Mouse (Mus musculus) neural tube, embryonic 11.5 days (tissue): ENCODE measurements around the gene Ankdd1a. TPM values are rescaled to one million over a fixed set of nuclear protein-coding genes. Genes with fewer than 3 reads are reported as not detected.

Experiments used
- ATAC-seq: fragments of 200-750 bp; cut with Nextera tagmentation; 2 replicates; pipeline ENCODE4 v1.8.0; 2017; ENCODE audit warnings: moderate number of reproducible peaks, mild to moderate bottlenecking, moderate TSS enrichment, moderate library complexity; ENCODE audit not compliant: insufficient read depth, low FRiP score, low TSS enrichment
- DNase-seq: peaks from one replicate; pipeline ENCODE4 v3.0.0-alpha.2; 2015; ENCODE audit warnings: low spot score
- H3K27ac ChIP-seq: fragments of 300-500 bp; sonication (generic); 2 replicates; pipeline ENCODE4 v1.5.1; 2014; ENCODE audit warnings: low read depth, mild to moderate bottlenecking, low read length
- H3K27me3 ChIP-seq: fragments of 300-500 bp; sonication (generic); 2 replicates; pipeline ENCODE4 v1.6.1; 2014; ENCODE audit warnings: mild to moderate bottlenecking, low read length, mixed read lengths; ENCODE audit not compliant: control insufficient read depth, insufficient read depth
- H3K36me3 ChIP-seq: fragments of 300-500 bp; sonication (generic); 2 replicates; pipeline ENCODE4 v1.6.1; 2014; ENCODE audit warnings: mild to moderate bottlenecking, low read length, moderate library complexity, mixed read lengths; ENCODE audit not compliant: control insufficient read depth, insufficient read depth
- H3K4me1 ChIP-seq: fragments of 300-500 bp; sonication (generic); 2 replicates; pipeline ENCODE4 v1.6.1; 2014; ENCODE audit warnings: low read length, mixed read lengths; ENCODE audit not compliant: control insufficient read depth, insufficient read depth
- H3K4me2 ChIP-seq: fragments of 300-500 bp; sonication (generic); 2 replicates; pipeline ENCODE4 v1.6.1; 2014; ENCODE audit warnings: low read depth, mild to moderate bottlenecking, moderate library complexity
- H3K4me3 ChIP-seq: fragments of 300-500 bp; sonication (generic); 2 replicates; pipeline ENCODE4 v1.5.1; 2014; ENCODE audit warnings: low read depth, low read length
- H3K9ac ChIP-seq: fragments of 300-500 bp; sonication (generic); 2 replicates; pipeline ENCODE4 v1.6.1; 2014; ENCODE audit warnings: mild to moderate bottlenecking, low read length
- H3K9me3 ChIP-seq: fragments of 300-500 bp; sonication (generic); 2 replicates; pipeline ENCODE4 v1.6.1; 2016; ENCODE audit warnings: low read length; ENCODE audit not compliant: control insufficient read depth
- WGBS: fragments of 180-500 bp; shearing (Covaris S2); extraction: QIAGEN DNeasy Blood & Tissue Kit; methylation state at CpG from one replicate; pipeline ENCODE4 v1.1.7; 2014; 5-methylcytosine and 5-hydroxymethylcytosine counted together
- polyA plus RNA-seq: library from polyadenylated mRNA; unstranded; fragments of >200 nt; fragmentation: Nextera tagmentation; extraction: Ambion mirVana; gene quantifications from 2 replicates; pipeline ENCODE4 v1.2.1, GENCODE M21; 2014

The Ankdd1a gene
- polyA plus RNA-seq, 1 experiment from 2014 or later = 0.21 TPM

- H3K27ac ChIP-seq = no peak overlapping the region
- H3K36me3 ChIP-seq = peaks cover 6% of the 10 kb centered on the region
- no peaks in the 10 kb centered on the region for H3K9me3 ChIP-seq
- H3K4me3 ChIP-seq = no peak overlapping the region
- 92% methylated on average over 8 of the region's 8 CpGs for WGBS
- no peaks in the 10 kb centered on the region for H3K27me3 ChIP-seq
- no peak overlapping the region for H3K4me2 ChIP-seq
- ATAC-seq (no peak), DNase-seq (no peak)
- peaks cover 14% of the 10 kb centered on the region for H3K4me1 ChIP-seq
- H3K9ac ChIP-seq = no peak overlapping the region
Measured at GRCm38 (mm10) chr9:65556349-65556748, 36.4 kb upstream of the Ankdd1a start.

GRCm38 (mm10) chr9:65555621-65556020 is 35.6 kb upstream of the Ankdd1a start:
- WGBS = 91% methylated on average over 4 of the region's 4 CpGs
- Histone ChIP-seq H3K9me3 (no peaks in the 10 kb centered on the region), H3K4me3 (no peak overlapping the region), H3K4me1 (peaks cover 21% of the 10 kb centered on the region), H3K9ac (no peak overlapping the region), H3K27me3 (no peaks in the 10 kb centered on the region), H3K27ac (no peak overlapping the region), H3K4me2 (no peak overlapping the region), H3K36me3 (peaks cover 6% of the 10 kb centered on the region)
- no peak for DNase-seq
- no peak for ATAC-seq

DNA sequence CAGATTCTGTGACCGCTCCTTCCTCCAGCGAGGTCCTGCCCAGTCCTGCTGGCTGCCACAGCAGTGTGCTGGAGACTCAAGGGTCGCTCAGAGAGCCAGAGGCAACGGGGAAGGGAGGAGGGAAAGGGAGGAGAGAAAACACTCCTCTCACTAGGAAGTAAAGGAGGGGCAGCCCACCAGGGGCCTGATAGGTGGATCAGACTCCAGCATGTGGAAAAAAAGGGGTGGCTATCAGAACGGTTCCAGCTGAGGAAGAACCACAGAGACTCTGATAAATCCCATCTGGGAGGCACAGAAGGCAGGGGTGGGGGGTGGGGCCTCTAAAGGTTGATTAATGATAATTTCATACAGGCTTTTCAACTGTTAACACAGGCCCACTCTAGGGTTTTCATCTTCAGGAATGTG is 35.0 kb upstream of the Ankdd1a start:
- no peaks in the 10 kb centered on the region for H3K9me3 ChIP-seq
- 17% methylated on average over 5 of the region's 5 CpGs for WGBS
- peaks cover 24% of the 10 kb centered on the region for H3K4me1 ChIP-seq
- peak; percentile 45 for DNase-seq
- H3K27ac ChIP-seq = peak overlapping the region; percentile 53
- no peaks in the 10 kb centered on the region for H3K27me3 ChIP-seq
- no peak overlapping the region for H3K9ac ChIP-seq
- peaks cover 6% of the 10 kb centered on the region for H3K36me3 ChIP-seq
- H3K4me3 ChIP-seq = no peak overlapping the region
- no peak for ATAC-seq
- no peak overlapping the region for H3K4me2 ChIP-seq

DNA sequence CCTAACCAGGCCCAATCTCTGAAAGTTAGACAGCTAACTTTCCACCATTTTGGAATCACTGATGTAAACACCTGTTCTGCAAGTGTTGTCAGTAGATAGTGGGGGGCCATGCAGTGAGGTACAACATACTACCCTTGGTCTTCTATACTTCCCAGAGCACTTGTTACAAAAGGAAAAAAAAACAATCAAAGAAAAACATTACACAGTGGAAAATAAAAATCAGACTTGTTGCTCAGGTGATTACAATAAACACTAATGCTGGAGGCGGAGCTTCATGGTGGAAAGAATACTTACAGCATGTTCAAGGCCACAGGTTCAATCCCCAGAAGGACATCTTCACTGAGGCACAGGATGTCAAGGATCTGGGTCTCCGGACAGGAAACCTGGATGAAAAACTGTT is 32.7 kb upstream of the Ankdd1a start:
- Histone ChIP-seq H3K27ac (no peak overlapping the region), H3K4me2 (no peak overlapping the region), H3K4me1 (peaks cover 31% of the 10 kb centered on the region), H3K9ac (no peak overlapping the region), H3K36me3 (peaks cover 6% of the 10 kb centered on the region), H3K9me3 (no peaks in the 10 kb centered on the region), H3K4me3 (no peak overlapping the region), H3K27me3 (no peaks in the 10 kb centered on the region)
- no peak for DNase-seq
- no peak for ATAC-seq
- 93% methylated on average over 2 of the region's 2 CpGs for WGBS

- no peaks in the 10 kb centered on the region for H3K27me3 ChIP-seq
- ATAC-seq (no peak), DNase-seq (peak; percentile 9)
- H3K9ac ChIP-seq = no peak overlapping the region
- H3K4me2 ChIP-seq = no peak overlapping the region
- peaks cover 31% of the 10 kb centered on the region for H3K4me1 ChIP-seq
- WGBS = 94% methylated on average over 5 of the region's 5 CpGs
- no peak overlapping the region for H3K4me3 ChIP-seq
- peaks cover 6% of the 10 kb centered on the region for H3K36me3 ChIP-seq
- no peak overlapping the region for H3K27ac ChIP-seq
- H3K9me3 ChIP-seq = no peaks in the 10 kb centered on the region
Measured at GRCm38 (mm10) chr9:65552141-65552540, 32.1 kb upstream of the Ankdd1a start.

DNA sequence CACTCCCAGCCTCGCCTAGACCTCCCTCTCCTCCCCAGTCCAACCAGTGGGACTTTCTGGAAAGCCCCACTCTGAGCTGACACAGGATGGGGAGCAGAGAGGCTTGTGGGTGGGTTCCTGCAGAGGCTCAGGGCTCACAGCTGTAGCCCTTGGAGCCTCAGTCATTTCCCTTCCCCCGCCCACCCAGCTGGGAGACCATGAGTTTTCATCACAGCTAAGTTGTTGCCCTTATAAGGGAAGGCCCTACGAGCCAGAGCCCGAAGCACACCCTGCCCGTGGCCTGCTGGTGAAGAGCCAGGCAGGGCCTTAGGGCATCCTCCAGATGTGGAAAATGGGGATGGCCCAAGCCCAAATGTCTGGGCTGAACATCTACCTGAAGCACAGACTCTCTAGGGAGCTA is 31.0 kb upstream of the Ankdd1a start:
- Histone ChIP-seq H3K9ac (no peak overlapping the region), H3K36me3 (peaks cover 3% of the 10 kb centered on the region; the same call in 1 of the 2 replicates), H3K9me3 (no peaks in the 10 kb centered on the region), H3K4me3 (no peak overlapping the region), H3K27me3 (no peaks in the 10 kb centered on the region), H3K4me1 (peaks cover 31% of the 10 kb centered on the region), H3K27ac (peak overlapping the region; percentile 1; the same call in 1 of the 2 replicates), H3K4me2 (no peak overlapping the region)
- ATAC-seq (no peak), DNase-seq (peak; percentile 60)
- 25% methylated on average over 5 of the region's 5 CpGs for WGBS

DNA sequence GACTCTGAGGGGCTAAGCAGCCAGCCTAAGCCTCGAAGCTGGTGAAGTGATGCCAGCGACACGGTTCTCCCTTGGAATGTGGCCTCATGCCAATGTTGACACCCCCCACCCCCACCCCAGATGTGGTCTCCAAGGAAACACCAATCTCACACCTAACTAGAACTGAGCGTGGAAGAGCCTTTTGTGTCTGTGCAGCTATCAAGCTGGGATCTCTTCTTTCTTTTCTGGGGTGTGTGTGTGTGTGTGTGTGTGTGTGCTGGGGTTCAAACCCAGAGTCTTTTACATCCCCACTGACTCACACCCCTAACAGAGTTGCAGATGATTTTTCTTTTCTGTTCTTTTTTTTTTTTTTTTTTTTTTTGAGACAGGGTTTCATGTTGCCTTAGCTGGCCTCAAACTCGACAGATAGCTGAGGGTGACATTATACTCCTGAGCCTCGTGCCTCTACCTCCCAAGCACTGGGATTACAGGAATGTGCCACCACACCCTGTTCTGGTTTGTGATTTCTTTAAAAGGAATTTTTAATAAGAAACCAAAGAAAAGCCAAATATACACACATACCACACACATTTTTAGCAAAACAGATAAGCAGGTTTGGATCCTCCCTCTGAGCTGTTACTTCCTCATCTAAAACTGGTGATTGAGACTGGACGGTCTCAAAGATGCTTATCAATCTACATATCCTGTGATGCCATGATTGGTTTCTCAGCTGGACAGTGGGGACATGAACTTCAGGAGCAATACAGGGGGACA is 30.3 kb upstream of the Ankdd1a start:
- no peaks in the 10 kb centered on the region for H3K9me3 ChIP-seq
- H3K4me2 ChIP-seq = no peak overlapping the region
- H3K9ac ChIP-seq = no peak overlapping the region
- no peak for ATAC-seq
- no peaks in the 10 kb centered on the region for H3K27me3 ChIP-seq
- H3K36me3 ChIP-seq = no peaks in the 10 kb centered on the region
- H3K4me3 ChIP-seq = no peak overlapping the region
- H3K4me1 ChIP-seq = peaks cover 27% of the 10 kb centered on the region
- 0 out of 2 replicates have a peak overlapping the region, but pooled peaks have one; percentile 1 for H3K27ac ChIP-seq
- WGBS = 41% methylated on average over 7 of the region's 7 CpGs
- DNase-seq = no peak

DNA sequence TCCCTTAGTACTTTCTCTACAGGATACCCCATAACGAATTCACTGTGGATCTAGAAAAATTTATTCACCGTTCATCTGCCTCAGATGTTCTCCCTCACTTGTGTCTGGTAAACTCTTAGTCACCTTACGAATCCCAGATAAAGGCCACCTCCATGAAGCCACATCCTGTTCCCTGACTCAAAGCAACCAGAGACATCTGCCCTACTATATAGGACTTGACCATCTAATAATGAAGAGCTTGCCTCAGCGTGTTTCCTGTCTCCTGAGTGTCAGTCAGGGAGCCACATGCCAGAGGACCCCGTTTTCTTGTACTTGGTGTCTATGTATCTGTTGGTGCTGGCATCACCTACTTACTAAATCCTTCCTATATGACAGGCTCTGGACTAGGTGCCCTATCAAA is 29.6 kb upstream of the Ankdd1a start:
- Histone ChIP-seq H3K9me3 (no peaks in the 10 kb centered on the region), H3K27ac (no peak overlapping the region), H3K36me3 (no peaks in the 10 kb centered on the region), H3K9ac (no peak overlapping the region), H3K4me2 (no peak overlapping the region), H3K4me3 (no peak overlapping the region), H3K27me3 (no peaks in the 10 kb centered on the region), H3K4me1 (peaks cover 21% of the 10 kb centered on the region)
- DNase-seq = no peak
- WGBS = 88% methylated on average over 5 of the region's 5 CpGs
- no peak for ATAC-seq

DNA sequence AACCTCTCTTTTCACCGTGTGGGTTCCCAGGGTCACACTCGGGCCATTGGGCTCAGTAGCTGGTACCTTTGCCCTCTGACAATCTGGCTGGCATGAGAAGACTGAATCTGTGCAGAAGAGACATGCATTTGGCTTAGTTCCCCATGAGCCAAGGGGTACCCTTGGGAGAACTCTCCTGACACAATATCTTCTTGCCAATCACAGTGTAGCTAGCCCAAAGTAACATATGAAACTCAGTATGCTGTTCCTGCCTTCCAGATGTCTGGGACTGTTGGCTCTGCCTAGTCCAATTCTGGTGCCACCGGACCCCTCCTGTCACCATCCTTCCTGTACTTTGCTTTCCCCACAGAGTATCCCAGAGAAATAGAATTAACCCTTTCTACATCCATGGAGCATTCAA is 29.1 kb upstream of the Ankdd1a start:
- ATAC-seq (no peak), DNase-seq (peak; percentile 9)
- WGBS = 79% methylated on average over 3 of the region's 3 CpGs
- H3K4me3 ChIP-seq = no peak overlapping the region
- H3K9ac ChIP-seq = no peak overlapping the region
- H3K4me2 ChIP-seq = no peak overlapping the region
- H3K4me1 ChIP-seq = peaks cover 17% of the 10 kb centered on the region
- no peaks in the 10 kb centered on the region for H3K9me3 ChIP-seq
- no peaks in the 10 kb centered on the region for H3K36me3 ChIP-seq
- H3K27me3 ChIP-seq = no peaks in the 10 kb centered on the region
- no peak overlapping the region for H3K27ac ChIP-seq
